Mouse (Mus musculus) T-helper 2 cell (primary cell): Measurements from ENCODE around the gene Exph5.

ENCODE experiments used
- in situ Hi-C: fragments of 300-600 bp; cut with MboI, MseI; formaldehyde crosslinking; loops from one replicate; pipeline ENCODE4 v1.15.1; 2025; ENCODE audit warnings: high pct_unique_total_duplicates

Exph5 gene

DNA sequence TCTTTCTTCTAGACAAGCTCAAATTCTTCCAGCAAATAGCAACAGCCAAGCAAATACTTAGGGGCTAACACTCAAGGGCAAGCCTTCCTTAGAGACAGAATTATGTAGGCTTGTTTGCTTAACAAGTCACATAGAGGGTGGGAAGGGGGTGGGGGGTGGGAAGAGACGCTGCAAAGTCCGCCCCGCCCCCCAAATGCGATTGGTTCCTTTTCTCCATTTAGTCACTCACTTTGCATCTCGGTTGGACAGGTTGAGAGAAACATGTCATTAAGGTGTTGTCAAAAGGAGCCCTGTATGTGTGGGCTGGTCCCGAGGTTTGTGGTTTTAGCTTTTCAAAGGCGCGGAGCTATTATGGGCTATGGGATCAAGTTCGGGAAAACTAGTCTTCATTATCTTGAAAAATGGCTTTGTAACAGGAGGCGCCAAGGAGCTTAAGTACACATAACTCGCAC is at the start of gene Exph5:
Gene Exph5 (plus strand): TSS at position 402 of the 452 bp plus-strand sequence.
- in situ Hi-C loops, result no loop called here

DNA sequence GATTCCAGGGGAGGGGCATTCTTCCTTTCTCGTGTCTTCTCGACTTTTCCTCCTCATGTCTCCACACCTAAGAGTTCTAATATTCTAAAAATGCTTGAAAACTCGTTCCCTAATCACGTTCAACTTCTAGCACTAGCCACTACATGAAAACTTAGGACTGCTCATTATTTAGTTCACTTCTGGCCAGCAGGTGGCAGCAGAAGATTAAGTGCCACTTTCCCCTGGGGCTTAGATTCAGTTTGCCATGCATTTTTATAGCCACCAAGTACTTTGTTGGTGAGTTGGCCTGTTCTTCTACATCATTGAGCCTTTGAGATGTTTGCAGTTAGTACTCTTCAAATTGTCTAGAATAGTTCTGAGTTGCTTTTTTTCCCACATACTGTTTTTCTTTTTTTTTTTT is 47.1 kb upstream of the Exph5 start:
- in situ Hi-C loops, result no loop called here

DNA sequence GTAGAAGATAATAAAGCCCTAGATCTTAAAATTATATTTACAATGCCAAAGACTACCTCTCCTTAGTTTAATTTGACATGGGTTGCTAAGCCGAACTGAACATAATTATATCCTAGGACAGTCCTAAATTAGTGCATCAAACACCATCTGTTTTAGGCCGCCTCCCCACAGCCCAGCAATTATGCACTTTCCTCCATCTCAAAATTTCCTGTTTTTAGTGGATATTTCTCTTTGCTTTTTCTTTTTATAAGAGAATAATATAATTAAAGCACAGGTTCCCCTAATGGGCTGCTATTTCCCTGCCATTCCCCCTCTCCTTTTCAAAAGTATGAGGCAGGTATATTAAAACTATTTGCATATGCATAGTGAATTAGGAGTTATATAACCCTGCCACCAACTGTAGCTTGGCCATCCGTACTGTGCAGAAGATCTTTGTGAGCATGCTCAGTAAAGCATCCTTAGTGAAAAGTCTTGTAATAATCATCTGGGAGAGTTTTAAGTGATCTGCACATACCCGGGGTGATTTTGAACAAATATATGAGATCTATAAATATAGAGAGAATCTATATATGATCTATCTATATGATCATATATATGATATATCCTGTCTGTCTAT is 44.7 kb upstream of the Exph5 start:
- in situ Hi-C loops, result loop anchor here (5.0 kb wide), 1 partner anchor 141 kb away; no protein-coding TSS in a partner anchor

DNA sequence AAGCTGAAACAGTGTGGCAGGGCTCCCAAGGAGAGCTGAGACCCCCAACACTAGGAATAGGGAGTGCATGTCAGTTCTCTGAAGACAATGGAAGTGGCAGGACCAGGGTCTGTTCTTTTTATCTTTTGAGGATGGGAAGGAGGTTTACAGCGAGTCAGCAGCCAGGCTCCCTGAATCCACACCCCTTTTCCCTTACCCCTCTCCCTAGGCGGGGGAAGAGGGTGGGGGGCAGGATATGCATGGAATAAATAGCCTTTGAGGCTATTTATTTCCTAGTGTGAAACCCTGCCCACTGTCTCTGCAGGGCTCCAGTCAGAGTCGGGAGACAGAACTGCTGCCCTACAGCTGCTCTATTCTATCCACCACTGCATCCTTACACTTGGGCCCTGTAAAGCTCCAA is 43.7 kb upstream of the Exph5 start:
- in situ Hi-C loops, result loop anchor here (5.0 kb wide), 1 partner anchor 140 kb away; no protein-coding TSS in a partner anchor

DNA sequence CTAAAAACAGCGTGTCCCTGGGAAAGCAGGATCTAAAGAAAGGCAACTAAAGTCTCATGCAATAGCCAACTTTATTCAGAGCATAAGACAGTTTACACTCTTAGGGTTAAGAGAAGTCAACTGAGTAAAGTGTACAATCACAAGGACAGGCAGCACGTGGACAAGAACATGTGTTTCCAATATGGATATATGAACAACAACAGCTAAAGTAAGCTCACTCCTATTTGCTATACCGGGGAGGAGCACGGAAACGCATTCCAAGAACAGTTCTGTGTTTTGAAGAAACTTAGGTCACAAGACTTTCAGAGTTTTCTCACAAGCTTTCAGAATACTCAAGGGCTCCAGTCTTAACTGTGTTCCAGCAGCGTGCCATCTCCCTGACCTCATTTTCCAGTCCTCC is 43.3 kb upstream of the Exph5 start:
- in situ Hi-C loops, result loop anchor here (5.0 kb wide), 1 partner anchor 139 kb away; no protein-coding TSS in a partner anchor

DNA sequence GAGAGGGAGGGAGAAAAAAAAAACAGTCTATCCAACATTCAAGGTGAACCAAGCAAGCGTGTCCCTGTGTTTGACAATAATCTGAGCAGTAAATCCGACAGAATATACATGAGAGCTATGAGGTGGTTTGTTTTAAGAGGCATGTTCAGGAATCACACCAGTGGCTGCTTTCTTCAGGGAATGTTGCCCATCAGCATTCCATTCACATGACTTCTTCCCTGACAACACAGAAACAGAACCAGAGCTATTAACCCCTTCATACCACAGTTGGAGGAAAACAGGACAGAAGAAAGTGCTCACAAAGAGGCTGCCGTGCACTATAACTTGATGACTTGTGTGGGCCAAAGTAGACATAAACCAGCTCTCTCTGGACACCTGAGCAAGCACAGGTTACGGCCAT is 37.1 kb upstream of the Exph5 start:
- in situ Hi-C loops, result no loop called here

DNA sequence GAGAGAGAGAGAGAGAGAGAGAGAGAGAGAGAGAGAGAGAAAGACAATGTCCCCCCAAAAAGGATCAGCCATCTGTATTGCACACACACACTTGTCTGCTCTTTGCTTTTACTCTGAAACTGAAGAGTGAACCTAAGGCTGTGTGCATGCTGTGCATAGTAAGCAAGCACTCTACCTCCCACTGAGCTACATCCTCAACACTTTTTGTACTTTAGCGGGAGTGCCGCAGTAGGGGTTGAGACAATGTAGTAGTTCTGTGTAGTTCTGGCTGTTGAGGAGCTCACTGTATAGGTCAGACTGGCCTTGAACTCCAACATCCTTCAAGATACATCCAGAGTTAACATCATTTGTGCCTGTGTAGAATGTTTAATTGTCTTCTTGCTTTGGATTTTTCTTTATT is 35.9 kb upstream of the Exph5 start:
- in situ Hi-C loops, result no loop called here

DNA sequence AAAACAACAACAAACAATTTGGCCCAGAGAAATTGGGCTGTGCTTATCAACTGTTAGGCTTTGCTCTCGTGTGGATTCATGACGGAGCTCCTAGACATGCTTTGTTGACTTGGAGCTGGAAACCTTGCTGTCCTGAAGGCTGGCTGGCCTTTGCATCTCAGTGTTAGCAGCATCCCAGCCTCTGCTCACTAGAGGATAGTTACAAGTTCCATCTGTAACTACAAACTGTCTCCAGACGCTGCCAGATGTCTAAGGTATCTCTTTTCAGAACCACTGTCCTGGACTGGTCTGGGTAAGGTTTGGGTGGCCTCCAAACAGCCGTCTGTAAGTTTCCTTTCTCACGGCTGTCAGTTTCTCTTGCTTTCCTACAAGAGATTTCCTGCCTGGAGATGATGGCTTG is 33.4 kb upstream of the Exph5 start:
- in situ Hi-C loops, result no loop called here

DNA sequence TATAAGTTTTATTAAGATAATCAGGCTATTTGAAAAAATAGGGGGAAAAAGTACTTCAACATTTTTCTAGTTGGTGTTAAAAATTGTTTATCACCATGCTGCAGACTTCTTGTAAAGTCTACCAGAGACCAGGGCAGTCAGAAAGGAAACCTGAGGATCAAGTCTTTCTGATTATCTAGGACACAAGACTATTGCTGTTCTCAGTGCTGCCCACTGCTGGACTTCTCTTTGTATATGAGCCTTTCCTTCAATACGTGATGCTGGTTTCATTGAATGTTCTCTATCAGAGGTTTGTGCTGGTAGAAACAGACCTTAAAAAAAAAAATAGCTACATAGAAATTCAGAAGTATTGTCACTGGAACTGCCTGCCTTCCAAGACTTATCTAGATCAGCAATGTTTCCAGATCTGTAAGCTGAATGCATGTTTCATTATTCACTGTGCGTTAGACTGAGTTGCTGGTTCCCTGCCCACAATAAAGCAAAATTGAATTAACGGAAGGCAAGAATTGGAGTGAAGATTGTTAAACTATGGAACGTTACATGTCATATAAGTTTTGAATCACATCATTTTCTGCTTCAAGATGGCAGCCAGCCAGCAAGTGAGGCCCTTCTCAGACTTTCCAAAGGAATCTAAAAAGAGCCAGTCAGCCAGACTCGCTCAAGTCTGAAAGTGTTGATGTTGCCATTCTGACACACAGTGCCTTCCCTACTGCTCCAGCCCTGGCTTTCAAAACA is 32.6 kb upstream of the Exph5 start:
- in situ Hi-C loops, result no loop called here

DNA sequence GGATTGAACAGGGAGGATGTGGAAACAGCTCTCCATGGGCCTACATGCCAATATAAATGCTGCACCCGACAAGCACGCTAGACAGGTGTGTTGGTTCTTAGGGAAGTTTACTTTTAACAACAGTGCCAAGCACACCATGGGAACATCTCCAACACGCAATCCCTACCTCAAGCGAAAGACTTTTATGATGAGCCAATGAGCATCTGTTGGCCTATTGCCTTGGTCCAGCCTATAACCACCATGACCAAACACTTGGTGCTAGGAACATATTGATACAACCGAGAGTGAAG is 32.1 kb upstream of the Exph5 start:
- in situ Hi-C loops, result no loop called here

DNA sequence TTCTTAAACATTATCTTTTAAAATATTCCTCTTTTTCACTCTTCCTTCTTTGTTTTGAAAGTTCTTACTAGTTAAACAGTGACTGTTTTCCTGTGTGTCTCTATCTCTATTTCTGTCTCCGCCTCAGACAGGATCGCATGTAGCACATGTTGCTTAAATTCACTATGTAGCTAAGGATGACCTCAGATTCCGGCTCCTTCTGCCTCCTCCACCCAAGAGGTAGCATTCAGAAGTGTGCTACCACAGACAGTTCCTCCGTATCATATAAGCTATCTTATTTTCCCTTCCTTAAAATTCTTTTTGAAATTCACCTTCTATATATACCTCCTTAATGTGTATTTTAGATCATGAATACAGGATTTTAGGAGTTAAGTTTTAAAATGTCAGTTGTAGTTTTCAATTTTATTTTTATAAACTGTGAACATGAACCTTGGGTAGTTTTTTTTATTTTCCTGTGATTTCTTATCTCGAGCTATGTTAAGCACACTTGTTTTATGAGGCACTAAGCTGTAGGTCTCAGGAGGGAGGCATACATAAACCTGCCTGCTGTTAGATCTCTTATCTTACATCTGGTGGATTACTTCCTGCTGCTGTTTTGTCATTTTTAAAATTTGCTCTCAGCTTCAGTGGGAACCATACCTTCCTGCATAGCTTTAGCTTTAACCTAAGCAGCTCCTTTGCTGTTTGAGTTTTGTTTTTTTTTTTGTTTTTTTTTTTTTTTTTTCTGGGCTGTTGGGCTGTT is 30.0 kb upstream of the Exph5 start:
- in situ Hi-C loops, result loop anchor here (10.0 kb wide), 1 partner anchor 73 kb away; no protein-coding TSS in a partner anchor

DNA sequence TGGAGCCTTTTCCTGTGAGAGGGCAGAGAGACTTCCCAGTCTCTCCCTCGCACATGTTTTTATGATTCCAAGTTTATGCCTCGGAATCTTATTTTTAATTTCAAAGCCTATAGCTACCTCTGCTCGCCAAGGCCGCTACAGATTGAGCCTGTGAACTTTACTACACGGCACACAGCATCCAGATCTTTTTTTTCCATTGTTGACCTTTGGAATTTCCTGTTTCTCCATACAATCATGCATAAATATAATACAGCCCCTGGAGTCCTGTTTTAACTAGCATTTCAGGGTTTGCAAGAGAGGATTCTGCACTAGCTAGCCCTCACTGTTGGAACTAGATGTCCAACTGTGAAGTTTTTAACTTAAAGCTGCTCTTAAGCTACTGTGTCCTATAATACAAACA is 29.3 kb upstream of the Exph5 start:
- in situ Hi-C loops, result loop anchor here (10.0 kb wide), 1 partner anchor 73 kb away; no protein-coding TSS in a partner anchor

DNA sequence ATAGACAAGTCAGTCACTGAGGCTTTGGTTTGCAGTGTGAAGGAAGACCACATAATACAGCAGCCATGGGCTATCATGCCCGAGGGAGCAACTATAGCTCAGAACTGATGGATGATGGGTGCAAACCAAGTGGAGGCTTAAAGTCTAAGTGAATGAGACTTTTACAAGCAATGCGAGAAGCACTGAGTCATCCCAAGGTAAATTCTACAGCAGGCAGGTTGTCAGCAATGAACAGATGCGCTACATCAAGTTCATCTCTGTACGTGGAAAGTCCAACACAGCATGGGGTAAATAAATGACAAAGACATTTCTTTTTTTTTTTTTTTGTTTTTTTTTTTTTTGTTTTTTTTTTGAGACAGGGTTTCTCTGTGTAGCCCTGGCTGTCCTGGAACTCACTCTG is 28.8 kb upstream of the Exph5 start:
- in situ Hi-C loops, result loop anchor here (10.0 kb wide), 1 partner anchor 72 kb away; no protein-coding TSS in a partner anchor

DNA sequence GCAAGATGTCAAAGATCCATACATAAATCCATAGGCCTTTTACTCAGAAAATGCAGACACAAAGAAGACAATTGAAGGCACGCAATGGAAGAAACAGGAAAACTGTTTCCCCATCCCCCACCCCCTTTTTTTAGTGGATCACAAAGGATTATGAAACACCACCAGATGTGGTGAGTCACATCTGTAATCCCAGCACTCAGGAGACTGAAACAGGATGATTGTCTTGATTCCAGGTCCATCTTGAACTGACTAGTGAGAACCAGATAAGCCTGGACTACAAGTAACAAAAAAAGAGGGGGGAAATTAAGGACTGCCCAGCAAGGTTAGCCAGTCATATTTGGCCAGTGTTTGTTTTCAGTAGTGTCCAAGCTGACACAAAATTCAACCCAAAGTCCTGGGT is 25.1 kb upstream of the Exph5 start:
- in situ Hi-C loops, result loop anchor here (10.0 kb wide), 1 partner anchor 68 kb away; no protein-coding TSS in a partner anchor

DNA sequence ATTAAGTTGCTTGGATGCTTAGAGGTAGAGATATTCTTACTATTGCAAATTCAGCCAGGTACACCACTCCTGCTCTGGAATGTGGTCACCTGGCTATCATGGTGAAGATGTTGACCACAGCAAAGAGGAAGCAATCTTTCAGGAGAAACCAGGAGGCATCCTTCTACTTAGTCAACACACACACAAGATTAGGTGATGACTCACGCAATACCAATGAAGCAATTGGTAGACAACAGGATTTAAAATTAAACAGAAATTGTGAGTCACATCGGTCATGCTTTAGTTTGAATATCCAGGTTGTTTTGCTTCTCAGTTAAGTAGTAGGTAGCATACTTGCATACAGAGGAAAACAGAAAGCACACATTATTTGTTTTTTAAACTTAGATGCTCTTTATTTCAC is 22.5 kb upstream of the Exph5 start:
- in situ Hi-C loops, result loop anchor here (10.0 kb wide), 1 partner anchor 66 kb away; no protein-coding TSS in a partner anchor

DNA sequence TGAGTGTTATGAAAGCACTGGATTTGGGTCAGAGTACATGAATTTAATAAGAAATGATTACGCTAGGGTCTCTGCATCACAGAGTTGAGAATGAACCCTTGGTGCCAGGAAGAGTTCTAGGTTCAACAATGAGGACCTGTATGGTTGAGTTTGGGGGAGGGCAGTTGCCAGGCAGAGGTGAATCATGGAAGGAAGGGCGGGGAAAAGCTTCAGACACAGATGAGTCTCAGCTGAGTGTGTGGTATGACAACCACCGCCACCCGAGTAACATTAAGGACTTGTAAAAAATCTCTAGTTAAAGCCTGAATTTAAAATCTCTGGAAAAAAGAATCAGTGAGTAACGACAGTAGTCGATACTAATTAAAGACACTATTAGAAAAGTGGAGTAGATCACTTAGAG is 14.7 kb upstream of the Exph5 start:
- in situ Hi-C loops, result no loop called here

DNA sequence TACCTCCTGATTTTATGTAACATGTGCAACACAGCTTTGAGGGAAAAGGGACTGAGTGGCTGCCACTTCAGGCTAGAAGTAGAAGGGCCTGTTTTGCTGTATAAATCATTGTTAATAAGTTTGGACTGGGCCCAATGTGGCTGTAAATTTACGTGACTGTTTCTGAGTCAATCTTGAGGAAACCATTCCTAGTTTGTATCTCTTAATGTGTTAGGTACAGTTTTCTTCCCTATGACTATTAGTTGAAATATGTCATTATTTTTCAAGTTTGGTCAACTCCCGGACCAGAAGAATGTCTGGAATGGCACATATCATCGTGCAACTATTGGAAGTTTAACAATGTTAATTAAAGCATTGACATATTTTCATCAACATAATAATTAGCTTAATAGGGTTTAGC is 11.5 kb upstream of the Exph5 start:
- in situ Hi-C loops, result no loop called here

DNA sequence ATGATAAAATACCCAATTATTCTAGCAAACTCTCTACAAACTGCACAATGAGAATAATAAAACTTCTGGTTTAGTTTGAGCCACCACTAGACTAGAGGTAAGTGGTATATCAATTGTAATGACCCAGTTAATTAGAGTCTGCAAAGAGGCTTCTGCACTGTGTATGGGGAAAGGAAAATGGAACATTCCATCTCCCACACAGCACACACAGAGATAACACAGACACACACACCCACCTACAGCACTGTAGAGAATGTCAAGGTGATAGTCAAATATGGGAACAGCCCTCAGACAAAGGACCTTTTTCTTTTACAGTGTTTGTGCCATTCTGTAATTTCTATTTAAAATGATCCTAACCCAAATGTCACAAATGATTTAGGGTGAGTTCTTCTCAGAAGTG is 8.6 kb upstream of the Exph5 start:
- in situ Hi-C loops, result no loop called here

DNA sequence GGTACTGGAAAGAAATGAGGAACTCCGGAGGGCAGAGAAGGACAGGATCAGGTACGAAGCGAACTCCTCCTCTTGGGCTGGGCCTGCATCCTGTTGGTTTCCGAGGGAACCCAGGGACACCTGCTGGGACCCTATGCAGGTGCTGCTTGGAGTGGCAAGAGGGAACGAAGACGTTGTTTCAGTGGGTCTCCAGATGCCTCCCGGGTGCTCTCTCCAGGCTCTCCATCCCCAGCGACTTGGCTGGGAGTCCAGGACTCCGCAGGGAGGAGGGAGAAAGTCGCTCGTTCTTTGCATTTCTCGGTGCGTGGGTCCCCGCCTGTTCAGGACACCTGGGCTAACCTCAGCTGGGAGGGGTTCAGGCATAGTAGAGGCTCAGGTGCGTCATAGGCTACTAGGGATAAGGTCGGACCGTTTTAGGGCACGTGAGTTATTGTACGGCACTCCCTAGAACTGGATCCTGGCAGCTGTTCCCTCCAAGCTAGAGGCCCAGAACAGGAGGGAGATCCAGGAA is 386 bp downstream of the Exph5 start:
- in situ Hi-C loops, result no loop called here

DNA sequence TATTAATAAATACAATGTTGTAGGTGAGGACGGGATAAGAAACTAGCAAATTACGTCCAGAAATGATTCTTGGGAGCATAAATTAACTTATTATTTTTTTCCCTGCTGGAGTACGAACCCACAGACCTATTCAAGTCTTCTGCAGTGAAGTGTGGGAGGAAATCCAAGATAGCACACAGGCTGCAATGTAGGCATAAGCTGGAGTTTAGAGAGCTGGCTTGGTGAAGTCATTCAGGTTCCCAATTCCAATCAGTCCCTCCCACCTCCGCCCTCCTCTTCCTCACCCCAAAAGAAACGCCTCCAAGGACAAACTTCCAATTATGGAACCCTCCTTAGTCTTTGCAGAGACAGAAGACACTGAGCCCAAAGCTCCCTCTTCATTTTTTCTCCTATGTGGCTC is 945 bp downstream of the Exph5 start:
- in situ Hi-C loops, result no loop called here

DNA sequence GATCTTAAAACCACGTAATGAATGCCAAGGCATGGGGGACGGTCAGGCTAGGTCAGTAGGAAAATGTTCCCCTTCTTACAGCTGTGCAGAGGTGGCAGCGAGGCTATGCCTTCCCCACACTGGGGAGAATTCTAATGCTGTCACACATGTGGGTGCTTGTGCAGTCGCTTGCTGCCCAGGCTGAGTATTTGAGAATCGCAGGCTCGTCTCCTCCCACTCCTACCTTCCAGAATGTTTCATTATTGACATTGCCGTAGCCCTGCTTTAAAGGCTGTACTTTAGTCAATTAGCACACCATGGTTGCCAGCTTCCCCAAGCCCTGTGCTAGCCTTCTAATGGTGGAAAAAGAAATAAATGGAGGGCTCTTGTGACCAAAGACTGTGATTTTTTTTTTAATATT is 6.4 kb downstream of the Exph5 start:
- in situ Hi-C loops, result no loop called here

DNA sequence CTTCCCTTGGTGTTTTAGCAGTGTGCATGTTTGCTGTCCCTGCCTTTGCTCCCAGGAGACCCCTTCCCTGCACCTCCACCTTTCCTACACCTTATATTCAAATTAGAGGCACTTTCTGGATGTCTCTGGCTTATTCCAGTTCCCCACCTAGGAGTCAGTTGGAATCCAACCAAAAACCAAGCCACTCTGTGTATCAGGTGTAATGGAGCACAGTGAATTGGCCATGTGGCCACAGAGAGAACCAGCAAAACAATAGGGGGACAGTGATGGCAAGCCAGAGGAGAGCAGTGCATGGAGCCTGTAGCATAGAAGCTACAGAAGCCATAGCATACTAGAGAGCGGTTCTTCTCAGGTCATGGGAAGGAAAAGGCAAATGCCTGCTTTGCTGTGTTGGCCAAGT is 11.5 kb downstream of the Exph5 start:
- in situ Hi-C loops, result no loop called here
